27 mouse cellular contexts compared by ENCODE assay signal in the genomic region with DNA sequence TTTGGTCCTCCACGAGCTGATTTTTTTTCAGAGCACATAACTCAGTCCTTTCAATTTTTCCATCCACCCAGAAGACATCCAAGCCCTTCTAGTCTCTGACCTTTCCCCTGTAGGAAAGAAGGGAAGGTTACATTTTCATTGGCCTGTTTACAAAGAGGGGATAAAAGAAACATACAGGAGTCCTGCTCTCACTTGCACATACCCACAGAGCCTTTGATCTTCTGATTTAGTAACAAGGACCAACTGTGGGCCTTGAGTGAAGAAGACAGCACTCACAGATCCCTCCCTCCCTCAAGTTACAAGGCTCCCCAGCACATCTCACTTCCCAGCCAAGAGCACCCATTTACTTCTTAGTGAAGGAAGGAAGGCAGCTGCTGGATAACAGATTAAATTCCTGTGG. TPM values are rescaled to one million over a fixed set of nuclear protein-coding genes. Genes with fewer than 3 reads are reported as not detected.
DNase-seq lines count a peak whose midpoint lies in the region; TF ChIP-seq lines count a peak whose summit lies in the region.
"Had no signal": no experiment of that assay in that cellular context is flagged by ENCODE, and none has a peak within 500 bp of the region (broad histone marks: within the 10 kb centered on the region; RNA-seq: fewer than 3 reads in every experiment).

No protein-coding gene starts in this region.

- peaks cover 91% of the 10 kb centered on the region for H3K79me2 ChIP-seq in myocyte (ENCODE audit: control insufficient read depth, insufficient read depth)

- intact Hi-C loops in heart, postnatal 36 days (cut with DNase I): no loop called here

- TF ChIP-seq POLR2A in myocyte (IDR thresholded peaks at IDR 0.05; ENCODE audit: insufficient read length, low read depth): no peak

- no peak for TF ChIP-seq CTCF in layer of hippocampus, adult 2 months (conservative IDR thresholded peaks at IDR 0.05)

- peak; percentile 28 for DNase-seq in heart, adult 11 months
- DNase-seq in heart, postnatal 36 days: no peak
- no peak for DNase-seq in layer of hippocampus, adult 2 months (ENCODE audit: low spot score in 2 of 2)
- DNase-seq in layer of hippocampus, adult 8-10 months (ENCODE audit: low spot score in 2 of 2): no peak
- DNase-seq in Muller cell, postnatal 12 days (ENCODE audit: inconsistent ontology term): peak; percentile 54
- DNase-seq in kidney, postnatal 4 days: no peak
- DNase-seq: adrenal gland, adult 8-10 months; B cell, adult 2 months; cerebellum, adult 11 months; cerebellum, adult 9-11 months; gastrocnemius, postnatal 10 days; kidney, adult 8-10 months; kidney, postnatal 10 days; liver, postnatal 0 days; lung, postnatal 4 days; right cerebral cortex, adult 18-20 months; spleen, adult 18-20 months; thymus, postnatal 14 days had no signal

- H3K4me2 ChIP-seq in myocyte (ENCODE audit: low read depth): peak overlapping the region; percentile 16
- H3K4me2 ChIP-seq: embryonic facial prominence, embryonic 13.5 days; heart, embryonic 11.5 days; liver, embryonic 12.5 days; midbrain, embryonic 12.5 days; neural tube, embryonic 12.5 days had no signal

- no peaks in the 10 kb centered on the region for H3K36me3 ChIP-seq in myocyte (ENCODE audit: control insufficient read depth, insufficient read depth)
- H3K36me3 ChIP-seq: embryonic facial prominence, embryonic 13.5 days; hindbrain, embryonic 10.5 days; liver, embryonic 12.5 days; midbrain, embryonic 12.5 days; neural tube, embryonic 12.5 days had no signal

- H3ac ChIP-seq in myocyte (ENCODE audit: control insufficient read depth, insufficient read length): no peak overlapping the region

- H3K27ac ChIP-seq in layer of hippocampus, adult 2 months: 0 out of 2 replicates have a peak overlapping the region, but pooled peaks have one; percentile 25
- H3K27ac ChIP-seq: embryonic facial prominence, embryonic 13.5 days; hindbrain, embryonic 10.5 days; hindbrain, postnatal 0 days; liver, embryonic 12.5 days; midbrain, embryonic 12.5 days; neural tube, embryonic 12.5 days had no signal

- no peaks in the 10 kb centered on the region for H3K27me3 ChIP-seq in myocyte (ENCODE audit: control insufficient read depth, insufficient read depth, insufficient read length)
- H3K27me3 ChIP-seq: embryonic facial prominence, embryonic 13.5 days; liver, embryonic 12.5 days; megakaryocyte, embryonic 14.5 days; midbrain, embryonic 12.5 days; neural tube, embryonic 12.5 days had no signal

- H3K4me3 ChIP-seq in layer of hippocampus, adult 2 months: no peak overlapping the region
- no peak overlapping the region for H3K4me3 ChIP-seq in myocyte
- H3K4me3 ChIP-seq: embryonic facial prominence, embryonic 13.5 days; hindbrain, embryonic 10.5 days; liver, embryonic 12.5 days; megakaryocyte, embryonic 14.5 days; midbrain, embryonic 12.5 days; neural tube, embryonic 12.5 days had no signal

TF ChIP-seq in myocyte, 11 proteins besides CTCF, POLR2A, EP300 and RAD21:
- TF ChIP-seq SRF (IDR thresholded peaks at IDR 0.05; ENCODE audit: control insufficient read depth, insufficient read length, low read depth): no peak
- peak in 1 of 3 experiments; percentile 6 for TF ChIP-seq MYOG (IDR thresholded peaks at IDR 0.05; ENCODE audit: control insufficient read depth in 1 of 3, insufficient read depth in 1 of 3, insufficient read length in 2 of 3, low read depth in 2 of 3)
- TF ChIP-seq POLR2AphosphoS2 (IDR thresholded peaks at IDR 0.05; ENCODE audit: insufficient read length, low read depth): no peak
- peak; percentile 7 to 38 (median 29) for TF ChIP-seq MYOD1 (IDR thresholded peaks at IDR 0.05; ENCODE audit: control insufficient read depth in 1 of 3, insufficient read length in 2 of 3, low read depth in 2 of 3)

RNA-seq across cellular contexts. Expression of a gene that starts 46.3 kb away (rescaled TPM):
- total RNA-seq in heart, postnatal 36 days (2021): 10 to 100 TPM; 73.4 to 85.7 TPM
- total RNA-seq in layer of hippocampus, adult 2 months (2021): 100 to 1,000 TPM; 358 to 386 TPM
- total RNA-seq in layer of hippocampus, adult 8-10 months (2022): 100 to 1,000 TPM; 309 to 366 (median 334) TPM
- polyA plus RNA-seq in myocyte (2012; fragmentation: generic; extraction: Trizol): 18.0 TPM

Comparison
In these comparisons a context has a peak if more than half of its experiments do, and no peak if none do; other contexts are left out.
1. DNase-seq: peak in heart, adult 11 months (single experiment) and Muller cell, postnatal 12 days (single experiment); none in heart, postnatal 36 days (0 of 2), layer of hippocampus, adult 2 months (0 of 2), layer of hippocampus, adult 8-10 months (0 of 2) and kidney, postnatal 4 days (0 of 2).